Mouse (Mus musculus) CH12.LX (cell line): ENCODE data around the gene Tpcn1.

ENCODE experiments used
- CTCF ChIP-seq, 2 experiments: IDR thresholded peaks in 1 of 2; conservative IDR thresholded peaks in 1 of 2; 2 replicates each; pipeline ENCODE4 v1.5.1; 2011 to 2012; ENCODE audit warnings: low read depth in 2 of 2, low read length in 2 of 2, improper control_type of control experiment in 1 of 2, inconsistent platforms in 1 of 2, mild to moderate bottlenecking in 1 of 2, moderate library complexity in 1 of 2
- EP300 ChIP-seq: IDR thresholded peaks from 2 replicates; pipeline ENCODE4 v1.6.1; 2011; ENCODE audit warnings: low read length, improper control_type of control experiment
- MYC ChIP-seq: IDR thresholded peaks from 2 replicates; pipeline ENCODE4 v1.6.1; 2011; ENCODE audit warnings: low read depth, mild to moderate bottlenecking, improper control_type of control experiment, low read length
- UBTF ChIP-seq: IDR thresholded peaks from 2 replicates; pipeline ENCODE4 v1.6.1; 2012; ENCODE audit warnings: low read depth, mild to moderate bottlenecking, inconsistent platforms, low read length, improper control_type of control experiment, moderate library complexity

GRCm38 (mm10) chr5:120602210-120602609 is 13.7 kb upstream of the Tpcn1 start:
- TF ChIP-seq CTCF (conservative IDR thresholded peaks at IDR 0.05 in 1 of 2, IDR thresholded peaks at IDR 0.05 in 1 of 2; ENCODE audit: low read depth in 2 of 2, low read length in 2 of 2), result no peak
- no peak for TF ChIP-seq UBTF
- no peak for TF ChIP-seq MYC
- TF ChIP-seq EP300, result no peak
